Mouse (Mus musculus): Measurements from ENCODE around the gene Gm15217. TPM values are rescaled to one million over a fixed set of nuclear protein-coding genes. Genes with fewer than 3 reads are reported as not detected.

Gene Gm15217
- total RNA-seq (2015), result not detected in 2 replicates
- not detected in 2 replicates for total RNA-seq (2017)

- ATAC-seq (ENCODE audit: poor library complexity, severe bottlenecking), result no peak
Observed at GRCm38 (mm10) chr14:46379285-46379684, at the start of gene Gm15217. Gm15217 (plus strand) TSS chr14:46379414.

- ATAC-seq (ENCODE audit: poor library complexity, severe bottlenecking), result no peak
Observed at GRCm38 (mm10) chr14:46333421-46334237, 45.6 kb upstream of the Gm15217 start.

GRCm38 (mm10) chr14:46338801-46339200, 40.4 kb upstream of the Gm15217 start:
- ATAC-seq (ENCODE audit: poor library complexity, severe bottlenecking), result no peak

- no peak for ATAC-seq (ENCODE audit: poor library complexity, severe bottlenecking)
Observed at GRCm38 (mm10) chr14:46344750-46345149, 34.5 kb upstream of the Gm15217 start.

DNA sequence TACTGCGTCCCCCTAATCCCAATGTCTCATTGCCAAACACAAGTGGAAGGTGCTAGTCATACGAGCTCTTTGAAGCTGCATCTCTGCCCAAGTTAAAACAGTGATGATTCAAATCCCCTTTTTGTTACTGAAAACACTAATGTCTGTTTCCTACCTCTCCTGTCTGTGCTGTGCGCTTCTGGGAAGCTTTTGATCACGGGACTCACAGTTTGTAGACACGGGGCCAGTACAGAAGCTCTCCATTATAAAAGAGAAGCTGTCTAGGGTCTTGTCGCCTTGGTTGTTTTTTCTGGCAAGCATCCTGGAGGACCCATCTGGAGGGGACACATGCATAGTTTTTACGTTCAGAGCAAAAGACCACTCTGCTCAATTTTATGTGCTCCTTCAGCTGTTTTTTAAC, 21.9 kb upstream of the Gm15217 start:
- no peak for ATAC-seq (ENCODE audit: poor library complexity, severe bottlenecking)

- ATAC-seq (ENCODE audit: poor library complexity, severe bottlenecking), result no peak
Observed at GRCm38 (mm10) chr14:46357696-46358095, 21.5 kb upstream of the Gm15217 start.

DNA sequence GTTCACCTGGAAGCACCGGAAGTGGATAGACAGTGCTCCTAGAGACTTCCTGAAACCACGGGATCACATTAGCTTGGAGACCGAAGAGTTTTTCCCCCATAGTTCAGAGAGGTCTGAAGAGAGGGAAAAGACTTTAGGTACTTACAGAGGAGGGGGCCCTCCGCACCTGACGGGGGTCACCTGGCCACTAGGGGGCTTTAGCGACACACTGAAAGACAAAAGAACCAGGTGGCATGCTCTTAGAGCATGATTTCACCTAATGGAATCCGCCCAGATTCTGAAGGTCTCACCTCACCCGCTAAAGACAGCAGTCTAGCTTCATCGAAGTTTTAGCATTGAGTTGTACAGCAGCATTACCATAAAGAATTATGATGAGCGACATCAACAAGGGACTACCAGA, 16.0 kb upstream of the Gm15217 start:
- no peak for ATAC-seq (ENCODE audit: poor library complexity, severe bottlenecking)

- ATAC-seq (ENCODE audit: poor library complexity, severe bottlenecking), result no peak
Observed at GRCm38 (mm10) chr14:46372452-46372851, 6.8 kb upstream of the Gm15217 start.

GRCm38 (mm10) chr14:46375796-46376195, 3.4 kb upstream of the Gm15217 start:
- no peak for ATAC-seq (ENCODE audit: poor library complexity, severe bottlenecking)

GRCm38 (mm10) chr14:46380286-46380721, 1.1 kb downstream of the Gm15217 start:
- ATAC-seq (ENCODE audit: poor library complexity, severe bottlenecking), result no peak

DNA sequence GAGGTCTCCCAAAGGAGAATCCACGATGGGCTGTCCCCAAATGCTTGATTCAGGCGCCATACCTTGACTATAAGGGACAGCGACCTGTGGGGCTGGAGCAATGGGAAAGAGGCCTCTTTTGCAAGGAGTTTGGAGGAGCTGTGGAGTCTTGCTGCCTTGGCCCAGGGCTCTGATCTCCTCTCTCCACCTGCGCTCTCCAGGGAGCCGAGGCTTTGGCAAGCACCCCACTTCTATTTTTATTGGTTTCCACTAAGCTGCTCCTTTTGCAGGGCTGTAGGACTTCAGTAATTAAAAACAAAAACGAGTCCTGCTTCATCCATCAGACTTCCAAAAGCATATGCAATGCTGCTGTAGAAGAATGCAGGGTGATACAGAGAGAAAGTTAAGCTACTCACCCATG, 2.2 kb downstream of the Gm15217 start:
- ATAC-seq (ENCODE audit: poor library complexity, severe bottlenecking), result no peak

DNA sequence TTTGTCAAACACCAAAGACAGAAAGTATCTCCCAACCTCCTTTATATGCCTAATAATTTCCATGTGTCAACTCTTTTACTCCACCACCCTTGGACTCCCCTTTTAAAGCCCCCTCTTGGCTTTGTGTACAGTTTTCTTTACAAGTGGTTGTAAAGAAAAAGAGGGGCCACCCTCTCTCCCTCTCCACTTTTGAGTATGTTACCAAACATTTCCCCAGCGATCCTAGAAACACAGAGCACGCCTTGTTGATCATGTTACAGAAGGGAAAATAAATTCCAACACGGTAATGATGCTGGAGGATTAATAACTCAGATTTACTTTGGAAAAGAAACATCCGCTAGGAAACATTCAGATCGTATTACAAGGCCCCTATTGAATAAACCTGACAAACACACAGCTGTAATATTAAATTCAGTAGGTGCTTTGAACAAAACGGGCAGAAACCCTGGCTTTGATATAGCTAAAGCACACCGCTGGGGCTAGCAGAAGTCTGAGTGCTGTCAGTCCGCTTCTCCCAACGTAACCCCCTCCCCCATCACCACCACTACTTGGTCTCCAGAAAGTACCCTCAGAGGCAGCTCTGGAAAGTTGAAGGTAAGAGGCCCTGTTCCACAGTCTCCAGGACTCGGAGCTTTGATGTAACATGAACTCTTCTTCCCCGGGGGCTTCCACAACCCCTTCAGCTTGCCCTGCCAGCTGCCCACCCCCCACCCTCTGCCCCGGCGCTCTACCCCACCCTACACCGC, 5.9 kb downstream of the Gm15217 start:
- no peak for ATAC-seq (ENCODE audit: poor library complexity, severe bottlenecking)

GRCm38 (mm10) chr14:46385701-46386477, 6.7 kb downstream of the Gm15217 start:
- ATAC-seq (ENCODE audit: poor library complexity, severe bottlenecking), result no peak

- ATAC-seq (ENCODE audit: poor library complexity, severe bottlenecking), result no peak
Observed at GRCm38 (mm10) chr14:46386478-46387356, 7.5 kb downstream of the Gm15217 start.

GRCm38 (mm10) chr14:46387357-46387671, 8.1 kb downstream of the Gm15217 start:
- no peak for ATAC-seq (ENCODE audit: poor library complexity, severe bottlenecking)

DNA sequence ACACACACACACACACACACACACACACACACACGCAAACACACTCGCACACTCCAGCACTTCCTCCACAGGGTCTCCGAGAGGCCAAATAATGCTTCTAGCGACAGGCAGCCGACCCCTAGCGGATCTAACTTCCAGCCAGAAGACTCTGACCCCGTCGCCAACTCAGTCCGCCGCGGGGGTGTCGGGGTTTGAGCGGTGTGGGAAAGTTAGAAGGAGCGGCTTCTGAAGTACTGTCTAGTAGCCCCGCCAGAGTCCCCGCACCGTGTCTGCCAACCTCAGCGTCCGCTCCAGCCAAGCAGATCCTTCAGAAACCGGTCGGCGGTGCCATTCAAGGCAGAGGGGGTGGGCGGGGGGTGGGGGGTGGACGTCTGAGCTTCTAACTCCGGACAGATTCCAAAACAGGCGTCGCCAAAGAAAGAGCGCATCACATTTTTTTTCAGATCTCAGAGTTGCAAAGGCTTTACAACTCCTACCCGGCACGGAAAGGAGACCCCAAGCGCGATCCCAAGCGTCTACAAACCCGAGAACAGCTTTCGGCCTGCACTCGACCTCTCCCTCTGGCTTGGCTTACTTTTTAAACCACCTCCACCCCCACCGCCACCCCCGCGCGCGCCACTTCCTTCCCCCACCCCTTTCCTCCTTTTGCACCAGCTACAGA, 8.7 kb downstream of the Gm15217 start:
- no peak for ATAC-seq (ENCODE audit: poor library complexity, severe bottlenecking)

GRCm38 (mm10) chr14:46388636-46389035, 9.4 kb downstream of the Gm15217 start:
- ATAC-seq (ENCODE audit: poor library complexity, severe bottlenecking), result no peak

DNA sequence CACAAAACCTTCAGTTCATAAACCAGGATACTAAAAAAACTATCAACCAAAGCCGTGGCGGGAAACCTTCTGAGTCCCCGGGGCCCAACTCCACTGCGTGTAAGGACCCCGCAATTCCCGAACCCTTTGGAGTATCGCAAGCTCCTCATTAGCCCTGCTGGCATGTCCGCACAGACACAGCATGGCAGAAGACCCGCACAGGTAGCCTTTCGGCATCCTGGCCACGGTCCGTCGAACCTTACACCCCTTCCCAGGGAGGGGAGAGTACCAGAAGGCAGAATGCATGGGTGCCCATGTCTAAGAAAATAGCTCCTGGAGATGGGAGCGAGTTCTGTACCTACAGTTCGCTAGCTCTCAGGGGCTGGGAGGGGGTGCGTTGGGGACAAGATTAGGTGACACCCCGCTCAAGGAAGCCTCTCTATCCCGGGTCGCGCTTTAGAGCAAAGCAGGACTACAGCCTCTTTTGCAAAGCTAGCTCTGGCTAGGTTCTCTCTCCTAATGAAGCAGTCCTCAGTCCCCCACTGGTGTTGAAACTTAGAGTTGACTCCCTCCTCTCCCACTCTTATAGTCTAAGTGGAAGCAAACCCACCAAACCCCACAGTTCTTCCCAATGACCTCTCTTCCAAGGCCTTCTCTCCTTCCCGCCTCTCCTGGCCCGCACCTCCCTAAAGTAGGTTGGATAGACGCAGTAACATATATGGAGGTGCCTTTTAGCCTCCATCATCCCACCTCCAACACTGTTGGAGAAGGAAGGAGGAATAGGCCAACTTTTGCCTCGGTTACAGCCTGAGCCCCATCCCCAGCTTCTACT, 10.4 kb downstream of the Gm15217 start:
- ATAC-seq (ENCODE audit: poor library complexity, severe bottlenecking), result no peak

- no peak for ATAC-seq (ENCODE audit: poor library complexity, severe bottlenecking)
Observed at GRCm38 (mm10) chr14:46390249-46390775, 11.1 kb downstream of the Gm15217 start, which contains the start of gene Bmp4. Bmp4 (minus strand) TSS chr14:46390669.

All from megakaryocyte, adult 5-6 weeks (primary cell).